Mouse (Mus musculus) CD4-positive helper T cell, adult 2 months (primary cell): Measurements from ENCODE around the gene Ttc39a.
"Not testable (repeated sequence)": the region's sequence is repeated elsewhere in the genome, so short reads cannot be mapped to it uniquely, and the experiment has no call there.

Experiments used
- DNase-seq: peaks from one replicate; pipeline ENCODE4 v3.0.0-alpha.2; 2012; ENCODE audit warnings: low read depth, missing footprints, low spot score

Ttc39a gene

GRCm38 (mm10) chr4:109406486-109407175, at the start of gene Ttc39a:
Ttc39a (plus strand) TSS chr4:109406623.
- DNase-seq, result no peak

- DNase-seq, result no peak
Measured at GRCm38 (mm10) chr4:109378107-109378506, 28.3 kb upstream of the Ttc39a start.

- no peak for DNase-seq
Measured at GRCm38 (mm10) chr4:109382457-109382856, 24.0 kb upstream of the Ttc39a start.

GRCm38 (mm10) chr4:109385599-109385998, 20.8 kb upstream of the Ttc39a start:
- no peak for DNase-seq

- no peak for DNase-seq
Measured at GRCm38 (mm10) chr4:109393229-109393779, 13.1 kb upstream of the Ttc39a start.

- DNase-seq, result no peak
Measured at GRCm38 (mm10) chr4:109393902-109394301, 12.5 kb upstream of the Ttc39a start.

GRCm38 (mm10) chr4:109394314-109395074, 11.9 kb upstream of the Ttc39a start:
- no peak for DNase-seq

- no peak for DNase-seq
Measured at GRCm38 (mm10) chr4:109400366-109400980, 6.0 kb upstream of the Ttc39a start.

- DNase-seq, result no peak
Measured at GRCm38 (mm10) chr4:109401176-109401689, 5.2 kb upstream of the Ttc39a start.

GRCm38 (mm10) chr4:109404908-109405307, 1.5 kb upstream of the Ttc39a start:
- DNase-seq, result not testable (repeated sequence)

- no peak for DNase-seq
Measured at GRCm38 (mm10) chr4:109405415-109405814, 1.0 kb upstream of the Ttc39a start.

GRCm38 (mm10) chr4:109406054-109406485, 353 bp upstream of the Ttc39a start:
- no peak for DNase-seq

GRCm38 (mm10) chr4:109407176-109407520, 725 bp downstream of the Ttc39a start:
- no peak for DNase-seq

GRCm38 (mm10) chr4:109407701-109408485, 1.5 kb downstream of the Ttc39a start:
- no peak for DNase-seq

GRCm38 (mm10) chr4:109410681-109411376, 4.4 kb downstream of the Ttc39a start:
- no peak for DNase-seq

GRCm38 (mm10) chr4:109411377-109411967, 5.0 kb downstream of the Ttc39a start:
- DNase-seq, result no peak

GRCm38 (mm10) chr4:109412233-109412632, 5.8 kb downstream of the Ttc39a start:
- no peak for DNase-seq

GRCm38 (mm10) chr4:109417998-109418397, 11.6 kb downstream of the Ttc39a start:
- no peak for DNase-seq

GRCm38 (mm10) chr4:109419017-109419416, 12.6 kb downstream of the Ttc39a start:
- no peak for DNase-seq

GRCm38 (mm10) chr4:109419563-109419962, 13.1 kb downstream of the Ttc39a start:
- no peak for DNase-seq
